Mouse (Mus musculus) olfactory bulb, adult 2 months (tissue): ENCODE data around the gene Rab3ip.

Experiments
- CTCF ChIP-seq: fragments of 200-500 bp; IDR thresholded peaks from 2 replicates; pipeline ENCODE4 v1.5.1; 2012; ENCODE audit warnings: low read depth, mild to moderate bottlenecking, low read length, moderate library complexity; ENCODE audit not compliant: insufficient read depth
- POLR2A ChIP-seq: fragments of 200-500 bp; IDR thresholded peaks from 2 replicates; pipeline ENCODE4 v1.6.1; 2012; ENCODE audit warnings: mild to moderate bottlenecking, low read depth, low read length, moderate library complexity; ENCODE audit not compliant: insufficient read depth

DNA sequence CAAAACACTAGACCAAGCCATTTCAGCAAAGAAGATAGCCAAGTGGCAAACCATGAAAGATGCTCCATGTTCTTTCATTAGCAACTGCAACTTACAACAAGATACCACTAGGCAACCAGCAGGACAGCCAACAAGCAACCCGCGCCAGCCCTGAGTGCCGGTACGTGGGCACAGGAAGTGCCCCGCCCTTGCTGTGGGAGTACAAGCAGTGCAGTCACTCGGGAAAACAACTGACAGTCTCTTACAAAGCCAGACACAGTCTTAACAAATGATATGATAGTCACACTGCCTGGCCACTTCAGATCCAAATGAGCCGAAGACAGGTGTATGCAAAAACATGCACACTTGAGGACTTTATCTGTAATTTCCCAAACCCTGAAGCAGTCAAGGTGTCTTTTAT, 20.1 kb downstream of the Rab3ip start:
- TF ChIP-seq CTCF: no peak
- no peak for TF ChIP-seq POLR2A
